Mouse (Mus musculus) cortical plate, adult 2 months (tissue): ENCODE measurements at regions not wholly inside any gene's neighbourhood (a gene's known extent, or its start where the extent isn't known, plus 50 kb on each side); places are given as distances from the start of the nearest gene placed in this dataset.

Source experiments
- CTCF ChIP-seq: fragments of 200-500 bp; IDR thresholded peaks from 2 replicates; pipeline ENCODE4 v1.5.1; 2011; ENCODE audit warnings: mild to moderate bottlenecking, control low read depth, low read length; ENCODE audit not compliant: insufficient read depth; ENCODE audit errors: extremely low read depth
- POLR2A ChIP-seq: fragments of 200-500 bp; IDR thresholded peaks from 2 replicates; pipeline ENCODE4 v1.6.1; 2011; ENCODE audit warnings: mild to moderate bottlenecking, low read length, control low read depth; ENCODE audit not compliant: insufficient read depth; ENCODE audit errors: extremely low read depth

GRCm38 (mm10) chr13:10989095-10989814, 628.6 kb upstream of the Chrm3 start:
- TF ChIP-seq CTCF (no peak), POLR2A (no peak)
